Mouse (Mus musculus): ENCODE data around the gene Ralgps2.

GRCm38 (mm10) chr1:156787164-156787863, 152.1 kb downstream of the Ralgps2 start:
- TF ChIP-seq POLR2A (IDR thresholded peaks at IDR 0.05; ENCODE audit: borderline replicate concordance, control insufficient read depth, low read depth, low read length) = no peak
- TF ChIP-seq CTCF (IDR thresholded peaks at IDR 0.05; ENCODE audit: control insufficient read depth, insufficient read depth, low read length) = no peak

Data from bone marrow, adult 2 months (tissue).